Mouse (Mus musculus): ENCODE measurements around the gene Flrt1. TPM values are rescaled to one million over a fixed set of nuclear protein-coding genes. Genes with fewer than 3 reads are reported as not detected.

Gene Flrt1
- polyA plus RNA-seq, 2 experiments: 2.2 to 8.5 TPM

GRCm38 (mm10) chr19:7088558-7088957 lies 17.0 kb downstream of the Flrt1 start:
- WGBS: 16% methylated on average over 9 of the region's 9 CpGs
- no peak overlapping the region for H3K4me3 ChIP-seq (replicated peaks; ENCODE audit: low read length)
- H3K9ac ChIP-seq (ENCODE audit: low read depth, low read length, severe bottlenecking): no peak overlapping the region
- H3K36me3 ChIP-seq (ENCODE audit: control insufficient read depth, insufficient read depth, low read length): no peaks in the 10 kb centered on the region
- TF ChIP-seq POLR2A (IDR thresholded peaks at IDR 0.05; ENCODE audit: borderline replicate concordance, extremely low read depth, insufficient read depth, insufficient read length): no peak
- ATAC-seq (ENCODE audit: low FRiP score, low read depth) (no peak), DNase-seq (ENCODE audit: low spot score) (no peak)
- H3K4me1 ChIP-seq (ENCODE audit: control insufficient read depth, insufficient read depth, low read length): peaks cover 38% of the 10 kb centered on the region
- H3K27me3 ChIP-seq (ENCODE audit: control insufficient read depth, insufficient read depth, low read length): no peaks in the 10 kb centered on the region; the same call in 1 of the 2 replicates
- H3K9me3 ChIP-seq (ENCODE audit: control insufficient read depth, low read length): no peaks in the 10 kb centered on the region
- no peak overlapping the region for H3K4me2 ChIP-seq (replicated peaks; ENCODE audit: low read depth, low read length, severe bottlenecking)
- no peak overlapping the region for H3K27ac ChIP-seq (replicated peaks; ENCODE audit: low read depth, low read length)

GRCm38 (mm10) chr19:7084734-7085133 lies 20.8 kb downstream of the Flrt1 start:
- Histone ChIP-seq H3K4me3 (replicated peaks; ENCODE audit: low read length) (no peak overlapping the region), H3K9me3 (ENCODE audit: control insufficient read depth, low read length) (no peaks in the 10 kb centered on the region), H3K4me2 (replicated peaks; ENCODE audit: low read depth, low read length, severe bottlenecking) (no peak overlapping the region), H3K27ac (replicated peaks; ENCODE audit: low read depth, low read length) (no peak overlapping the region), H3K27me3 (ENCODE audit: control insufficient read depth, insufficient read depth, low read length) (no peaks in the 10 kb centered on the region; the same call in 1 of the 2 replicates), H3K36me3 (ENCODE audit: control insufficient read depth, insufficient read depth, low read length) (no peaks in the 10 kb centered on the region), H3K9ac (ENCODE audit: low read depth, low read length, severe bottlenecking) (no peak overlapping the region), H3K4me1 (ENCODE audit: control insufficient read depth, insufficient read depth, low read length) (peaks cover 33% of the 10 kb centered on the region)
- no peak for TF ChIP-seq POLR2A (IDR thresholded peaks at IDR 0.05; ENCODE audit: borderline replicate concordance, extremely low read depth, insufficient read depth, insufficient read length)
- 52% methylated on average over 15 of the region's 15 CpGs for WGBS
- DNase-seq (ENCODE audit: low spot score) (no peak), ATAC-seq (ENCODE audit: low FRiP score, low read depth) (no peak)

GRCm38 (mm10) chr19:7083035-7083794 lies 22.3 kb downstream of the Flrt1 start:
- H3K4me3 ChIP-seq (replicated peaks; ENCODE audit: low read length): no peak overlapping the region
- WGBS: 28% methylated on average over 14 of the region's 14 CpGs
- ATAC-seq (ENCODE audit: low FRiP score, low read depth) (peak; percentile 28; the same call in 1 of the 2 replicates), DNase-seq (ENCODE audit: low spot score) (no peak)
- no peak for TF ChIP-seq POLR2A (IDR thresholded peaks at IDR 0.05; ENCODE audit: borderline replicate concordance, extremely low read depth, insufficient read depth, insufficient read length)
- H3K9me3 ChIP-seq (ENCODE audit: control insufficient read depth, low read length): no peaks in the 10 kb centered on the region
- H3K4me2 ChIP-seq (replicated peaks; ENCODE audit: low read depth, low read length, severe bottlenecking): no peak overlapping the region
- H3K27me3 ChIP-seq (ENCODE audit: control insufficient read depth, insufficient read depth, low read length): no peaks in the 10 kb centered on the region; the same call in 1 of the 2 replicates
- no peaks in the 10 kb centered on the region for H3K36me3 ChIP-seq (ENCODE audit: control insufficient read depth, insufficient read depth, low read length)
- no peak overlapping the region for H3K9ac ChIP-seq (ENCODE audit: low read depth, low read length, severe bottlenecking)
- H3K27ac ChIP-seq (replicated peaks; ENCODE audit: low read depth, low read length): no peak overlapping the region
- peaks cover 28% of the 10 kb centered on the region for H3K4me1 ChIP-seq (ENCODE audit: control insufficient read depth, insufficient read depth, low read length)

- Histone ChIP-seq H3K4me1 (ENCODE audit: control insufficient read depth, insufficient read depth, low read length) (peaks cover 24% of the 10 kb centered on the region; the same call in 1 of the 2 replicates), H3K9me3 (ENCODE audit: control insufficient read depth, low read length) (no peaks in the 10 kb centered on the region), H3K27ac (replicated peaks; ENCODE audit: low read depth, low read length) (no peak overlapping the region), H3K27me3 (ENCODE audit: control insufficient read depth, insufficient read depth, low read length) (no peaks in the 10 kb centered on the region), H3K36me3 (ENCODE audit: control insufficient read depth, insufficient read depth, low read length) (no peaks in the 10 kb centered on the region), H3K9ac (ENCODE audit: low read depth, low read length, severe bottlenecking) (no peak overlapping the region), H3K4me3 (replicated peaks; ENCODE audit: low read length) (no peak overlapping the region), H3K4me2 (replicated peaks; ENCODE audit: low read depth, low read length, severe bottlenecking) (no peak overlapping the region)
- TF ChIP-seq POLR2A (IDR thresholded peaks at IDR 0.05; ENCODE audit: borderline replicate concordance, extremely low read depth, insufficient read depth, insufficient read length): no peak
- DNase-seq (ENCODE audit: low spot score) (no peak), ATAC-seq (ENCODE audit: low FRiP score, low read depth) (no peak)
- 40% methylated on average over 7 of the region's 7 CpGs for WGBS
Measured at GRCm38 (mm10) chr19:7081516-7082266, 23.8 kb downstream of the Flrt1 start.

DNA sequence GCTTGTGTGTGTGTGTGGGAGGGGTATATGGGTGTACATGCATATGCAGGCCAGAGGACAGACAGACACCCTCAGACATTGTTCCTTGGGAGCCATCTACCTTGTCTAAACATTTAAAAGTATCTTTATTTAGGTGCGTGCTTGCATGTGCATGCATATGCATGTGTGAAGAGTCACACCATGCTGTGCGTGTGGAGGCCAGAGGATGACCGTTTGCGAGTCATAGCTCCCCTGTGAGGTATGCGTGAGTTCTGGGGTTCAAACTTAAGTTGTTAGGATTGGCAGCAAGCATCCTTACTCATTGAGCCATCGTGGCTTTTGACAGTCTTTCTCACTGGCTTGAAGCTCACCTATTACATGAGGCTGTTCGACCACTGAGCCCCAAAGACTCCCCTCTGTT lies 27.3 kb downstream of the Flrt1 start:
- TF ChIP-seq POLR2A (IDR thresholded peaks at IDR 0.05; ENCODE audit: borderline replicate concordance, extremely low read depth, insufficient read depth, insufficient read length): no peak
- 84% methylated on average over 7 of the region's 7 CpGs for WGBS
- H3K36me3 ChIP-seq (ENCODE audit: control insufficient read depth, insufficient read depth, low read length): no peaks in the 10 kb centered on the region
- ATAC-seq (ENCODE audit: low FRiP score, low read depth): no peak
- no peak for DNase-seq (ENCODE audit: low spot score)
- H3K9me3 ChIP-seq (ENCODE audit: control insufficient read depth, low read length): no peaks in the 10 kb centered on the region
- H3K27me3 ChIP-seq (ENCODE audit: control insufficient read depth, insufficient read depth, low read length): no peaks in the 10 kb centered on the region
- no peak overlapping the region for H3K9ac ChIP-seq (ENCODE audit: low read depth, low read length, severe bottlenecking)
- H3K4me2 ChIP-seq (replicated peaks; ENCODE audit: low read depth, low read length, severe bottlenecking): no peak overlapping the region
- peaks cover 12% of the 10 kb centered on the region; the same call in 1 of the 2 replicates for H3K4me1 ChIP-seq (ENCODE audit: control insufficient read depth, insufficient read depth, low read length)
- H3K4me3 ChIP-seq (replicated peaks; ENCODE audit: low read length): no peak overlapping the region
- no peak overlapping the region for H3K27ac ChIP-seq (replicated peaks; ENCODE audit: low read depth, low read length)

All from limb, embryonic 14.5 days (tissue).